Comparison of ENCODE assay signal across 8 mouse cellular contexts in the genomic region with DNA sequence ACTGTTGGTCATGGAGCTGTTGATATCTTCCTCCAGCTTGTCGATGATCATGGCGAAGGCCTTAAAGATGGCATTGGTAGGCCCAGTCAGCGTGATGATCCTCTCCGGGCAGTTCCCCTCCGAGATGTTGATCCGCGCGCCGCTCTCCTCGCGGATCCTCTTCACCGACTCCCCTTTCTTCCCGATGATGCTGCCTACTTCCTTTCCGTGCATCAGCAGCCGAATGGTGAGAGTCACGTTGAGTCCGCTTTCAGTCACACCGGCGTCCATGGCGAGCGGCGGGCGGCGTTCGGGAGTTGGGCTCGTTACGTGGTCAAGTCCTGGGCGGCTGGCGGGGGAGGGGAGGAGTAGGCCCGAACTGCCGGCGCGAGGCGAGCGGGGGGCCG. TPM values are rescaled to one million over a fixed set of nuclear protein-coding genes. Genes with fewer than 3 reads are reported as not detected.
DNase-seq lines count a peak whose midpoint lies in the region; ATAC-seq and TF ChIP-seq lines count a peak whose summit lies in the region.

No protein-coding gene starts in this region.

- H3K4me1 ChIP-seq in lung, embryonic 15.5 days, result peaks cover 25% of the 10 kb centered on the region
- peaks cover 8% of the 10 kb centered on the region; the same call in 1 of the 2 replicates for H3K4me1 ChIP-seq in intestine, embryonic 16.5 days (ENCODE audit: control insufficient read depth, insufficient read depth, low read length)
- H3K4me1 ChIP-seq in liver, embryonic 12.5 days, result peaks cover 31% of the 10 kb centered on the region
- peaks cover 28% of the 10 kb centered on the region for H3K4me1 ChIP-seq in neural tube, embryonic 15.5 days

- WGBS in lung, embryonic 15.5 days, result under 1% methylated on average over 35 of the region's 36 CpGs
- WGBS in intestine, embryonic 16.5 days, result under 1% methylated on average over 36 of the region's 36 CpGs
- 0% methylated on average over 36 of the region's 36 CpGs for WGBS in liver, embryonic 12.5 days (ENCODE audit: insufficient replicate concordance)
- 0% methylated on average over 33 of the region's 36 CpGs for WGBS in neural tube, embryonic 15.5 days

- H3K9ac ChIP-seq in lung, embryonic 15.5 days, result peak overlapping the region; percentile 97
- H3K9ac ChIP-seq in intestine, embryonic 16.5 days (ENCODE audit: low read depth, low read length), result peak overlapping the region; percentile 99
- H3K9ac ChIP-seq in liver, embryonic 12.5 days, result peak overlapping the region; percentile 96
- peak overlapping the region; percentile 94 for H3K9ac ChIP-seq in neural tube, embryonic 15.5 days (replicated peaks)

- peaks cover 7% of the 10 kb centered on the region for H3K36me3 ChIP-seq in lung, embryonic 15.5 days
- peaks cover 3% of the 10 kb centered on the region for H3K36me3 ChIP-seq in intestine, embryonic 16.5 days (ENCODE audit: control insufficient read depth, insufficient read depth, low read length)
- peaks cover 49% of the 10 kb centered on the region for H3K36me3 ChIP-seq in liver, embryonic 12.5 days
- H3K36me3 ChIP-seq in neural tube, embryonic 15.5 days, result peaks cover 12% of the 10 kb centered on the region

- H3K27me3 ChIP-seq in lung, embryonic 15.5 days, result no peaks in the 10 kb centered on the region
- no peaks in the 10 kb centered on the region for H3K27me3 ChIP-seq in Patski
- no peaks in the 10 kb centered on the region for H3K27me3 ChIP-seq in intestine, embryonic 16.5 days (replicated peaks; ENCODE audit: control insufficient read depth, insufficient read depth, low read length)
- H3K27me3 ChIP-seq in liver, embryonic 12.5 days (replicated peaks), result no peaks in the 10 kb centered on the region
- no peaks in the 10 kb centered on the region for H3K27me3 ChIP-seq in neural tube, embryonic 15.5 days (replicated peaks)

- POLR2A ChIA-PET in Patski (lab: Charles Lee), result interaction anchor here (0.6 to 3.1 kb wide), 2 partner anchors 51 to 62 kb away, joined by 5 to 29 read pairs; no protein-coding TSS in a partner anchor

- ATAC-seq in lung, embryonic 15.5 days (ENCODE audit: borderline replicate concordance, extremely low read depth, low FRiP score, low TSS enrichment), result peak; percentile 50
- peak; percentile 33 for ATAC-seq in Patski
- ATAC-seq in intestine, embryonic 16.5 days, result peak; percentile 43
- ATAC-seq in liver, embryonic 12.5 days, result peak; percentile 21
- peak; percentile 56 for ATAC-seq in neural tube, embryonic 15.5 days (ENCODE audit: low FRiP score)

- no peaks in the 10 kb centered on the region for H3K9me3 ChIP-seq in lung, embryonic 15.5 days
- no peaks in the 10 kb centered on the region for H3K9me3 ChIP-seq in intestine, embryonic 16.5 days (ENCODE audit: control insufficient read depth, low read length)
- H3K9me3 ChIP-seq in liver, embryonic 12.5 days (replicated peaks), result no peaks in the 10 kb centered on the region
- no peaks in the 10 kb centered on the region for H3K9me3 ChIP-seq in neural tube, embryonic 15.5 days (replicated peaks)

- peak overlapping the region; percentile 70 for H3K4me3 ChIP-seq in lung, embryonic 15.5 days
- peak overlapping the region; percentile 94 for H3K4me3 ChIP-seq in intestine, embryonic 16.5 days (ENCODE audit: low read length)
- peak overlapping the region; percentile 90 for H3K4me3 ChIP-seq in liver, embryonic 12.5 days
- peak overlapping the region; percentile 93 for H3K4me3 ChIP-seq in neural tube, embryonic 15.5 days (replicated peaks)

- DNase-seq in lung, postnatal 25 days (ENCODE audit: low spot score), result no peak
- no peak for DNase-seq in Patski (ENCODE audit: low read depth, low spot score)
- DNase-seq in fibroblast of lung, adult 2 months (ENCODE audit: low read depth), result peak; percentile 23
- DNase-seq in spleen, postnatal 14 days (ENCODE audit: low spot score in 2 of 2), result no peak

- H3K4me2 ChIP-seq in lung, embryonic 15.5 days, result peak overlapping the region; percentile 86
- peak overlapping the region; percentile 66; the same call in 1 of the 2 replicates for H3K4me2 ChIP-seq in intestine, embryonic 16.5 days (ENCODE audit: low read depth, low read length)
- peak overlapping the region; percentile 95 for H3K4me2 ChIP-seq in liver, embryonic 12.5 days
- H3K4me2 ChIP-seq in neural tube, embryonic 15.5 days, result peak overlapping the region; percentile 70

- peak overlapping the region; percentile 100 for H3K27ac ChIP-seq in lung, embryonic 15.5 days
- H3K27ac ChIP-seq in intestine, embryonic 16.5 days (ENCODE audit: low read length), result peak overlapping the region; percentile 100
- peak overlapping the region; percentile 99 for H3K27ac ChIP-seq in liver, embryonic 12.5 days
- H3K27ac ChIP-seq in neural tube, embryonic 15.5 days (replicated peaks), result peak overlapping the region; percentile 100

- in situ Hi-C loops in Patski (cut with MboI; ENCODE audit: low pct_unique_long_range_greater_than_20kb), result no loop called here

- CTCF ChIA-PET in Patski (lab: Charles Lee), result interaction anchor here (0.9 kb wide), 1 partner anchor 39 kb away, joined by 3 read pairs; no protein-coding TSS in a partner anchor

- no peak for TF ChIP-seq CTCF in Patski (IDR thresholded peaks at IDR 0.05)

RNA-seq across cellular contexts. Expression of a gene that starts 0.5 kb away (rescaled TPM):
- 554 and 556 TPM in 2 replicates for polyA plus RNA-seq in lung, embryonic 15.5 days (2015; fragmentation: Nextera tagmentation; extraction: Ambion mirVana)
- polyA plus RNA-seq in Patski (2021), result 240 TPM
- 173 and 183 TPM in 2 replicates for polyA plus RNA-seq in intestine, embryonic 16.5 days (2015; fragmentation: Nextera tagmentation; extraction: Ambion mirVana)
- polyA plus RNA-seq in liver, embryonic 12.5 days (2016; fragmentation: Nextera tagmentation; extraction: Ambion mirVana), result 465 and 466 TPM in 2 replicates
- 331 and 342 TPM in 2 replicates for polyA plus RNA-seq in neural tube, embryonic 15.5 days (2015; fragmentation: Nextera tagmentation; extraction: Ambion mirVana)
